Mouse (Mus musculus) right cerebral cortex, postnatal 10 days (tissue): ENCODE results near the gene Enah.

Experiments used
- DNase-seq, 2 experiments: peaks; one replicate each; pipeline ENCODE4 v3.0.0; 2021; ENCODE audit warnings: low spot score in 2 of 2

Enah gene

GRCm38 (mm10) chr1:181878436-181878835, 141.4 kb downstream of the Enah start:
- DNase-seq = peak in 1 of 2 experiments; percentile 39

- no peak for DNase-seq
Observed at GRCm38 (mm10) chr1:181877088-181877487, 142.7 kb downstream of the Enah start.

DNA sequence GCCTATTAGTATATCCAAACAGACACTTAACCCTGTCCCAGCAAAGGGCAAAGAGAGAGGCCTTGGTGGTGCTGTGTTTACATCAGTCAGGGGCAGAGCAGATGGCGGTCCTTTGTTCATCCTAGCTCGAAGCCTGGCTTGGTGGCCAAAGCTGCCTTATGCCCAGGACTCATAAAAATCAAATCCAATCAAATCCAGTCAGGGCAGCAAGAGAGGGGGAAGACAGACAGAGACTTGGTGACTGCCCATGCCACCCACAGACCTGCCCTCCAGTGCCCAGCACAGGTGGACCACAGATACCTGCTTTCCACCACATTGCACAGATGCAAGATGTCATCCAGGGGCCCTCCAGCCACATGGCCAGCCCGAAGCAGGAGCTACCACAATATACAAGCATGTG, 143.1 kb downstream of the Enah start:
- no peak for DNase-seq

GRCm38 (mm10) chr1:181873086-181873920, 146.5 kb downstream of the Enah start:
- DNase-seq = no peak

DNA sequence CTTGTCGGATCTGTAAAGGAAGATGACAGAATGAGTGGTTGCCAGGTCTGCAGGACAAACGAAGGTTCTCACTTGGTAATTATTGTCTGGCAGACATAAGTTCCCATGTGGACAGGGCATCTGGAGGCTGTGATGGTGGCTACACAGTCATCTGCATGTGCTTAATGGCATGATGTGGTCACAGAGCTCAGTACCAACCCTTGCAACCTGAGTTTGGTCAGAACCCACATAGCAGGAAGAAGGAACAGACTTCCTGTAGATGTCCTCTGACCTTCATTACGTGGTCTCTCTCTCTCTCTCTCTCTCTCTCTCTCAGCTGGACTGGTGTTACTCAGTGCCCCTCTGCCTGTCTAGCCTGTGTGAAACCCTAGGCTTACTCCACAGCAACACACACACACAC, 147.2 kb downstream of the Enah start:
- no peak for DNase-seq

GRCm38 (mm10) chr1:181866429-181867280, 153.1 kb downstream of the Enah start:
- no peak for DNase-seq

DNA sequence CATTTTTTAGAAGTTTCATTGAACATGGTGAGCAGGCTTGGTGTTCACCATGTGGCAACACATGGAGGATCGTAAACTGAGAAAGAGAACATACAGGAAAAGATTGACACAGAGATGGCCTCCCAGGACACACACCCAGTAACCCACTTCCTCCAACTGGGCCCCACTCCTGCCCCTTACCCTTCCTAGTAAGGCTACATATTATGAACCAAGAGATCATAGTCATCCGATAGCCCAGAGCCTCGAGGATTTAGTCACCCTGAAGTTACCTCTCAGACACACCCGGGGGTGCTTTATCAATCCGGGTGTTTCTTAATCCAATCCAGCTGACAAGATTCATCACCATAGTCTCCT, 153.9 kb downstream of the Enah start:
- DNase-seq = no peak

DNA sequence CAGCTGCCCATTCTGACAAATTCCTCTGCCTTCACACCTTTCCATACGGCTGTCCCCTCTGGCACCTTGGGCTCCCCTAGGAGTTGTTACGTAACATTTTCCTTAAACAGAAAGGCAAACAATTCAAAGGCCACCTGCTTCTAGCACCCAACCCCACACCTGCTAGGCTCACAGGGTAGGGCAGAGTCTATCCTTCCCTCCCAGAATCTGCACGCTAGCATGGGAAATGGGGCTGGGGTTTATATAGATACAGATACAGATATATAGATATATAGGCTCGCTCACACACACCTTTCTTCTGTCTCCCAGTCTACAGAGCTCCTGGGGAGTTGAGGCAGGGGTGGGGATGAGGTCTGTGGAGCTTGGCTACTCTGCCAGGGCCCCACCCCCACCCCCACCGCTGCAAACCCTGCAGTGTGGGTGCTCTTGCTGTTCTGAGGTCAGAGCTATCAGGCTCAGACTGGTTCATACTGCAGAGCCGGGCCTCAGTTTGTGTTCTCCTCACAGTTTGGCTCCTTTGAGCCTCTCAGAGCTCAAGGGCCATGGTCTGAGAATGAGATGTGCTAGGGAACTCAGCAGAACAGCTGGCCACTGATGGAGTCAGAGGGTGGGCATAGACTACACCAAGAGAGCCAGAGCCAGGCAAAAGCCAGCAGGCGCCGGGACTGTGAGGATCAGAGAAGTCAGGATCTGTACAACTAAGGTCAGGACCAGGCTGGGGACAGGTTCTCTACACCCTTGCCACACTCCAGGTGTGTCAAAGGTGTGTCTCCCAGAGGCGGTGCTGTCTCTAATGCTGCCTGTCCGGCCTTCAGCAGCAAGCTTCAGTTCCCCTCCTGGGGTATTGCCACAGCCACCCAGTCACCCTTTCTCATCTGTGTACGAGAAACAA, 154.6 kb downstream of the Enah start:
- no peak for DNase-seq

DNA sequence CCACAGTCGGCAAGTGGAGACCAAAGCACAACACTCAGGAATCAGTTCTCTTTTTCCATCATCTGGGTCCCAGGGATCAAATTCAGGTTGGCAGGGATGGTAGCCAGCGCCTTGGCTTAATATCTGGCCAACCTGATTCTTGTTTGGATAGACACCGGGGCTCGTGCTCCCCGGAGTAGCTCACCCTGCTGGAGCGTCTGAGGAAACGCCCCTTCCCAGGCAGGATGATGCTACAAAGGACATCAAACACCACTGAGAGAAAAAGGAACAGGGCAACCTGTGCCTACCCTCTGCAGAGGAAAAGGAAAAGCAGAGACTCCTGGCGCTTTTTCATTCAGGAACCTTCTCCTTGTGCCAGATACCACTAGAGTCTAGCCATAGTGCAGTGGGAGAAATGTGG, 156.4 kb downstream of the Enah start:
- no peak for DNase-seq

DNA sequence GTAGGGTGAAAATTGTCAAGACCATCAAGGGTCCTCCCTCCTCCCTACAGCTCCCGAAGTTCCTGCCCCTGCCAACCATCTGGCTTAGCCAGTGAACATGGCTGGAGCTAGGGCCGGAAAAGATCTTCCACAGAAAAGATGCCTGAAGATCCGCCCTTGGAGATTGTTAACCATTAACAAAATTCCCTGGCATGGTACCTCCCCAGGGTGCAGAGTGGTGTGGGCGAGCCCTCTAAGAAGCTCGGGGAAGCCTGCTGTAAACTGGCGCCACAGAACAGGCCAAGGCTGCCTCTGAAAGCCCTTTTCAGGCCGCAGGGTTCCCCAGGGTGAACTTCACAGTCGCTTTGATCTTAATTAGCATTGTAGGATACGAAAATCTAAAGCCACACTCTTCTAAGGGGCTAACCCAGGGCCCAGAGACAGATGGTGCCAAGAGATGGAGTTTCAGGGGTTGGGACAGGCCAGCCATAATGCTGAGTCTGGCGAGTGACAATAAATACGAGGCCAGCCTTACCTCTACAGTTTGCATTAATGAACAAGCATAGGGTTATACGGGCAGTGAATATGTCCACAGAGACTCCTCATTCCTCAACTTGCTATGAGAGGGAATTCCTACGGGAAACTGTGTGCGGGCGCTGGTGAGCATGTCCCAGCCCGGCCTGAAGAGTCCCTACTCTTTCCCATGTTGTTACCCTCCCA, 157.0 kb downstream of the Enah start:
- no peak for DNase-seq

DNA sequence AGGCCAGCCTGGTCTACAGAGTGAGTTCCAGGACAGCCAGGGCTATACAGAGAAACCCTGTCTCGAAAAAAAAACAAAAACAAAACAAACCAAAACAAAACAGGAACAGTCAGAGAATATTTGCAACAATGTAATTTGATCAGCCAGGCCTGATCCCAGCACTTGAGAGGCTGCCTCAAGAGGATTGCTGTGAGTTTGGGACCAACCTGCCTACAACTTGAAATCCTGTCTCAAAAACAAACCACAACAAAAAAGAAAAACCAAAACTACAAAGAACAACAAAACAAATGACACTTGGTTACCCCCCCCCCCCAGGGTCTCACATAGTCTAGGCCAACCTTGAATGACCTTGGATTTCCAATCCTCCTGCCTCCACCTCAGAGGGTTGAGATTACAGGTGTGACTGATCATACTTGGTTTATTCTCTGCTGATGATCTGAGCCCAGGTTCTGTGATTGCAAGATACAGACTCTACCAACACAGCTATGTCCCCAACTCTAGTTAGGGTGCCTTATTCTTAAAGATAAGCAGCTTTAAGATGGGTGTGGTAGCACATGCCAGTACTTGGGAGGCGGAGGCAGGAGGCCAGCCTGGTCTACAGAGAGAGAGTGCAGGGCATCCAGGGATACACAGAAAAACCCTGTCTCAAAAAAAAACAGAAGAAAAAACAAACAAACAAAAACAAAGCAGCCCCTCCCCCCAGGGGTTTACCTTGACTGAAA, 158.4 kb downstream of the Enah start:
- DNase-seq = no peak

DNA sequence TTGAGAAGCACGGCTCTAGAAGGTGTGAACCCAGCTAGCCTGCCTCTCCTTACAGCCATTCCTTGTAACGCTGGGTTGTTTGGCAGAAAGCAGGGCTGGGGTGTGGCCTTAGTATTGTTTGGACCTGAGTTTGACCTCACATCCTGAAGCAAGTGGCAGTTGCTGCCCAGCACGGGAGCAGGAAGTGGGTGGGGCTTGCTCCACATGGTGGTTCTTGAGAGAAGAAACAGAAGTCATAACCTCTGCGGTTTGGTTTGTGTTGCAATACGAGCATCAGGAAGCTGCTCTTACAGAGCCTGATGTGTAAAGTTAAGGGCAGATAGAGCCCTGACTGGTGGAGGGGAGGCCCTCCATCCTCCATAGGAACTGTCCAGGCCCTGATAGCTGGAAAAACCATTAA, 159.1 kb downstream of the Enah start:
- DNase-seq = peak in 1 of 2 experiments; percentile 37

DNA sequence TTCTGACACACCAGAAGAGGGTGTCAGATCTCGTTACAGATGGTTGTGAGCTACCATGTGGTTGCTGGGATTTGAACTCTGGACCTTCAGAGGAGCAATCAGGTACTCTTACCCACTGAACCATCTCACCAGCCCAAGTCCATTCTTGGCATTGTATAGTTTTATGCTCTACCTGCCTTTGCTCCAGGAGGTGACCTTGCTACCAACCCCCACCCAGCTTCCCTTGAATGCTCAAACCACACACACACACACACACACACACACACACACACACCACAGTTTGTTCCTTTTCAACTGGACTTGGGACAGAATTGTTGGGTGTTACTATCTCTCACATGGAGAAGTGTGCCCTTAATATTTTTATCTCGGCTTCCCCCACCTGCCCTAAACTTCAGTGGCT, 163.5 kb downstream of the Enah start:
- no peak for DNase-seq

GRCm38 (mm10) chr1:181854829-181855228, 165.0 kb downstream of the Enah start:
- no peak for DNase-seq

GRCm38 (mm10) chr1:181853081-181853736, 166.6 kb downstream of the Enah start:
- DNase-seq = no peak

- no peak for DNase-seq
Observed at GRCm38 (mm10) chr1:181852466-181852865, 167.3 kb downstream of the Enah start.

DNA sequence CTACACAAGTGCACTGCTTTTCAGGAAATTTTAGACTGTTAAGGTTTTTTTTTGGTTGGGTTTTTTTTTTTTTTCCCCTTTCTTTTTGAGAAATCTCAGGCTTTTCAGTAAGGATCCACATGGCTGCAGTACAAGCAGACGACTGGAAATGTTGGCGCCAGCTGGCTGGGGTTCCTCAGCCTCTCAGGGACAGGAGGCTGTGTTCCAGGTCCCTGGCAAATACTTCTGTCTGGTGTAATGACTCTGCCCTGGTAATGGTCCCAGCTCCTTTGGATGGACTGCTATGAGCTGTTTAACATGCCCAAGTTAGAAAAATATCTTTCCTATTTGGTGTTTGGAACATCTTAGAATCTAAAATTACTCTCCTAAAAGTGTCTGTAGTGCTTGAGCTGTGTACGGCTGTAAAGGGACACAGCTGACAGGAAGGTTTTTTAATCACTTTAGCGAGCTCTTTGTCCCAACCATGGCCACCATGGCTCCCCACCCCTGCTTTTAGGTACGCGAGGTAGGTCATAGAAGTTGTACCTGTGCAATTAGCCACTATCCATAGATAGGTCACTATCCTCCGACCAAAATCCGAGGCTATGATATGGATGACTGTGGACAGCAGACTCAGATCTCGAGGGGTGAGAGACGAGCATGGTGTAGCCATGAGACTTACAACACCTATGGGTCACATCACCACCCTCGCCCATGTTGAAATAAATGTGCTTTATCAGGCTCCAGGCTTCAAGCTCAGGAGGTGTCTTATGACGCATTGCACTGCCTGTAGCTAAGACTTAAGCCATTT, 168.1 kb downstream of the Enah start:
- DNase-seq = peak; percentile 89 to 92

- DNase-seq = no peak
Observed at GRCm38 (mm10) chr1:181850441-181850840, 169.3 kb downstream of the Enah start.

DNA sequence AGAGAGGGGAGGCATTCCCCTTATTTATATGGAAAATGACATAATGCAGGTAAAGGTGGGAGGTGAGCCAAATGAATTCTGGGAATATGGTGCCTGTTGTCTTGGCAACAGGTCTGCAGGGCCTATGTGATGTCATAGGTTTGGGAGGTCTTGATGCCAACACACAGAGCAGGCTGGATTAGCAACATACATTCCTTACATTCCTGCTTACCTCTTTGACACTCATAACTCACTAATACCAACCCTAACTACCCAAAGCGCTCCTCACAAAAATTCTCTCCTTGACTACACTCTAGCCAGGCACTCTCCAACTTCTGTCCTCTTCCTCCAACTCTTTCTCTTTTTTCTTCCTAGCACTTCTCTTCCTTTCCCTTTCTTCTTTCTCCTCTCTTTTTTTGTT, 171.6 kb downstream of the Enah start:
- no peak for DNase-seq
